Mouse (Mus musculus) hindbrain, postnatal 0 days (tissue): ENCODE measurements around the gene Sfr1. TPM values are rescaled to one million over a fixed set of nuclear protein-coding genes. Genes with fewer than 3 reads are reported as not detected.

ENCODE experiments used
- ATAC-seq: fragments of 200-750 bp; cut with Nextera tagmentation; 2 replicates; pipeline ENCODE4 v1.8.0; 2017; ENCODE audit warnings: mild to moderate bottlenecking, moderate TSS enrichment, moderate library complexity
- DNase-seq: peaks from one replicate; pipeline ENCODE4 v3.0.0-alpha.2; 2015; ENCODE audit warnings: low spot score
- H3K27ac ChIP-seq: fragments of 300-500 bp; sonication (generic); 2 replicates; pipeline ENCODE4 v1.5.1; 2014; ENCODE audit warnings: mild to moderate bottlenecking
- H3K27me3 ChIP-seq: fragments of 300-500 bp; sonication (generic); 2 replicates; pipeline ENCODE4 v1.6.1; 2014; ENCODE audit warnings: low read length, mixed read lengths; ENCODE audit not compliant: insufficient read depth
- H3K36me3 ChIP-seq: fragments of 300-500 bp; sonication (generic); 2 replicates; pipeline ENCODE4 v1.6.1; 2014; ENCODE audit warnings: low read length, mixed read lengths; ENCODE audit not compliant: insufficient read depth
- H3K4me1 ChIP-seq: fragments of 300-500 bp; sonication (generic); 2 replicates; pipeline ENCODE4 v1.6.1; 2014; ENCODE audit warnings: antibody characterized with exemption, low read length, mixed read lengths; ENCODE audit not compliant: insufficient read depth
- H3K4me2 ChIP-seq: fragments of 300-500 bp; sonication (generic); 2 replicates; pipeline ENCODE4 v1.6.1; 2014; ENCODE audit warnings: low read depth, mild to moderate bottlenecking, low read length, moderate library complexity, mixed read lengths
- H3K4me3 ChIP-seq: fragments of 300-500 bp; sonication (generic); 2 replicates; pipeline ENCODE4 v1.5.1; 2014; ENCODE audit warnings: low read length
- H3K9ac ChIP-seq: fragments of 300-500 bp; sonication (generic); replicated peaks from 2 replicates; pipeline ENCODE4 v1.6.1; 2014; ENCODE audit warnings: mild to moderate bottlenecking, low read length, moderate library complexity, mixed read lengths
- H3K9me3 ChIP-seq: fragments of 300-500 bp; sonication (generic); 2 replicates; pipeline ENCODE4 v1.6.1; 2016; ENCODE audit warnings: low read length, mixed read lengths
- CTCF ChIP-seq: IDR thresholded peaks from 2 replicates; pipeline ENCODE4 v1.5.1; 2016; ENCODE audit warnings: antibody characterized with exemption, control low read depth, low read depth
- WGBS: fragments of 180-500 bp; shearing (Covaris S2); extraction: QIAGEN DNeasy Blood & Tissue Kit; methylation state at CpG from one replicate; pipeline ENCODE4 v1.1.7; 2014; 5-methylcytosine and 5-hydroxymethylcytosine counted together
- microRNA-seq, 2 experiments: library from miRNA; unstranded; fragments of <30 nt; microRNA quantifications; one replicate each; pipeline ENCODE4; 2016
- polyA plus RNA-seq: library from polyadenylated mRNA; unstranded; fragments of >200 nt; fragmentation: Nextera tagmentation; extraction: Ambion mirVana; gene quantifications from 2 replicates; pipeline ENCODE4 v1.2.1, GENCODE M21; 2015
- total RNA-seq: library from RNA; depleted of rRNA; stranded (reverse); fragments of >200 nt; gene quantifications from 2 replicates; pipeline ENCODE4 v1.2.3, GENCODE M21; 2014; rRNA removed

Gene Sfr1
- total and polyA plus RNA-seq, 2 experiments from 2014 or later, result 38.9 to 188 TPM

- H3K27ac ChIP-seq, result no peak overlapping the region
- H3K9ac ChIP-seq, result no peak overlapping the region
- no peaks in the 10 kb centered on the region for H3K27me3 ChIP-seq
- H3K4me1 ChIP-seq, result no peaks in the 10 kb centered on the region
- DNase-seq (no peak), ATAC-seq (no peak)
- WGBS, result 91% methylated on average over 7 of the region's 7 CpGs
- TF ChIP-seq CTCF, result no peak
- no peaks in the 10 kb centered on the region for H3K9me3 ChIP-seq
- H3K36me3 ChIP-seq, result no peaks in the 10 kb centered on the region
- H3K4me3 ChIP-seq, result no peak overlapping the region
- no peak overlapping the region for H3K4me2 ChIP-seq
These were observed 48.7 kb downstream of the Sfr1 start for GRCm38 (mm10) chr19:47780145-47780544.

- Histone ChIP-seq H3K4me3 (no peak overlapping the region), H3K27ac (no peak overlapping the region), H3K36me3 (no peaks in the 10 kb centered on the region), H3K4me2 (no peak overlapping the region), H3K9ac (no peak overlapping the region), H3K9me3 (no peaks in the 10 kb centered on the region), H3K4me1 (no peaks in the 10 kb centered on the region), H3K27me3 (no peaks in the 10 kb centered on the region)
- ATAC-seq (no peak), DNase-seq (no peak)
- TF ChIP-seq CTCF, result no peak
- 71% methylated on average over 11 of the region's 11 CpGs for WGBS
These were observed 49.5 kb downstream of the Sfr1 start for GRCm38 (mm10) chr19:47780972-47781371.

- no peaks in the 10 kb centered on the region for H3K9me3 ChIP-seq
- WGBS, result 93% methylated on average over 6 of the region's 6 CpGs
- no peak for DNase-seq
- no peak for TF ChIP-seq CTCF
- H3K4me1 ChIP-seq, result no peaks in the 10 kb centered on the region
- H3K4me3 ChIP-seq, result no peak overlapping the region
- no peak overlapping the region for H3K4me2 ChIP-seq
- H3K9ac ChIP-seq, result no peak overlapping the region
- no peak overlapping the region for H3K27ac ChIP-seq
- no peaks in the 10 kb centered on the region for H3K27me3 ChIP-seq
- ATAC-seq, result no peak
- no peaks in the 10 kb centered on the region for H3K36me3 ChIP-seq
These were observed 52.4 kb downstream of the Sfr1 start for GRCm38 (mm10) chr19:47783898-47784297.

Small RNAs within 50 kb of the gene (microRNA-seq; reads per million reads assigned to microRNA genes)
- 0 reads per million in 2 experiments for gene Mir8090

Other genes with a start within 250 kb of the Sfr1 start
- 19.1 and 44.5 TPM in 2 replicates for gene Stn1, start 194.2 kb upstream of the Sfr1 start, total RNA-seq
- gene Stn1, start 194.2 kb upstream of the Sfr1 start, polyA plus RNA-seq, result 20.9 and 22.7 TPM in 2 replicates
- 13.9 and 18.3 TPM in 2 replicates for gene Slk, start 152.0 kb upstream of the Sfr1 start, total RNA-seq
- 4.3 and 5.7 TPM in 2 replicates for gene Slk, start 152.0 kb upstream of the Sfr1 start, polyA plus RNA-seq
- gene Col17a1, start 39.6 kb upstream of the Sfr1 start, total RNA-seq, result 0.47 and 0.83 TPM in 2 replicates
- 0.42 and 0.61 TPM in 2 replicates for gene Col17a1, start 39.6 kb upstream of the Sfr1 start, polyA plus RNA-seq
- 86.9 and 102 TPM in 2 replicates for gene Gsto1, start 123.3 kb downstream of the Sfr1 start, total RNA-seq
- 136 TPM in 2 replicates for gene Gsto1, start 123.3 kb downstream of the Sfr1 start, polyA plus RNA-seq
- 0.26 and 0.29 TPM in 2 replicates for gene Gsto2, start 133.9 kb downstream of the Sfr1 start, total RNA-seq
- 0.89 and 1.6 TPM in 2 replicates for gene Gsto2, start 133.9 kb downstream of the Sfr1 start, polyA plus RNA-seq
- 1.8 and 2.8 TPM in 2 replicates for gene Cfap43, start 187.6 kb downstream of the Sfr1 start, total RNA-seq
- 2.8 and 4.7 TPM in 2 replicates for gene Cfap43, start 187.6 kb downstream of the Sfr1 start, polyA plus RNA-seq
- gene Itprip, start 187.6 kb downstream of the Sfr1 start, total RNA-seq, result 6.6 and 7.2 TPM in 2 replicates
- 2.7 and 3.1 TPM in 2 replicates for gene Itprip, start 187.6 kb downstream of the Sfr1 start, polyA plus RNA-seq
- 0.26 TPM in 1 of 2 replicates, not detected in the other for gene Cfap58, start 206.0 kb downstream of the Sfr1 start, total RNA-seq
- 0.68 TPM in 2 replicates for gene Cfap58, start 206.0 kb downstream of the Sfr1 start, polyA plus RNA-seq